Comparison of ENCODE assay signal across 11 mouse cellular contexts in genomic region chr9:59458997-59459510, GRCm38 (mm10). TPM values are rescaled to one million over a fixed set of nuclear protein-coding genes. Genes with fewer than 3 reads are reported as not detected.
DNase-seq lines count a peak whose midpoint lies in the region; ATAC-seq lines count a peak whose summit lies in the region.
"Had no signal": no experiment of that assay in that cellular context is flagged by ENCODE, and none has a peak within 500 bp of the region (broad histone marks: within the 10 kb centered on the region; RNA-seq: fewer than 3 reads in every experiment).

No protein-coding gene starts in this region.

- H3K27ac ChIP-seq in embryonic facial prominence, embryonic 13.5 days = peak overlapping the region; percentile 0; the same call in 1 of the 2 replicates
- H3K27ac ChIP-seq in embryonic facial prominence, embryonic 10.5 days (replicated peaks) = no peak overlapping the region
- H3K27ac ChIP-seq: midbrain, embryonic 12.5 days had no signal

- no peak for DNase-seq in embryonic facial prominence, embryonic 10.5 days (ENCODE audit: low spot score)
- peak; percentile 14 for DNase-seq in left cerebral cortex, postnatal 4 days
- no peak for DNase-seq in left cerebral cortex, adult 11 months (ENCODE audit: low spot score)
- DNase-seq in brain, adult 2 months (ENCODE audit: low read depth, low spot score) = peak; percentile 38
- peak; percentile 12 for DNase-seq in heart, postnatal 4 days

- intact Hi-C loops in left cerebral cortex, postnatal 4 days (cut with DNase I) = no loop called here

- H3K9ac ChIP-seq in embryonic facial prominence, embryonic 13.5 days = no peak overlapping the region
- H3K9ac ChIP-seq: midbrain, embryonic 12.5 days had no signal

- no peak overlapping the region for H3K4me2 ChIP-seq in embryonic facial prominence, embryonic 13.5 days
- H3K4me2 ChIP-seq: midbrain, embryonic 12.5 days had no signal

- no peak for ATAC-seq in embryonic facial prominence, embryonic 13.5 days (ENCODE audit: insufficient number of reproducible peaks, insufficient read depth, low FRiP score, low TSS enrichment, low read depth)
- ATAC-seq in megakaryocyte, adult 5-6 weeks (ENCODE audit: poor library complexity, severe bottlenecking) = no peak
- no peak for ATAC-seq in megakaryocyte-erythroid progenitor cell, adult 5-6 weeks (replicated peaks; ENCODE audit: low FRiP score, low TSS enrichment, poor library complexity, severe bottlenecking)

- no peak overlapping the region for H3K4me3 ChIP-seq in embryonic facial prominence, embryonic 13.5 days
- no peak overlapping the region for H3K4me3 ChIP-seq in embryonic facial prominence, embryonic 10.5 days
- H3K4me3 ChIP-seq: erythroblast, embryonic 14.5 days; midbrain, embryonic 12.5 days had no signal

- H3K9me3 ChIP-seq in embryonic facial prominence, embryonic 13.5 days = no peaks in the 10 kb centered on the region
- H3K9me3 ChIP-seq in embryonic facial prominence, embryonic 10.5 days = no peaks in the 10 kb centered on the region
- H3K9me3 ChIP-seq: midbrain, embryonic 12.5 days had no signal

- 69% methylated on average over 4 of the region's 4 CpGs for WGBS in embryonic facial prominence, embryonic 13.5 days
- 79% methylated on average over 4 of the region's 4 CpGs for WGBS in embryonic facial prominence, embryonic 10.5 days

- no peaks in the 10 kb centered on the region for H3K27me3 ChIP-seq in embryonic facial prominence, embryonic 13.5 days
- no peaks in the 10 kb centered on the region for H3K27me3 ChIP-seq in embryonic facial prominence, embryonic 10.5 days (replicated peaks; ENCODE audit: low read depth, poor library complexity, severe bottlenecking)
- H3K27me3 ChIP-seq: CH12.LX; midbrain, embryonic 12.5 days had no signal

- H3K36me3 ChIP-seq in embryonic facial prominence, embryonic 13.5 days = peaks cover 7% of the 10 kb centered on the region
- H3K36me3 ChIP-seq in embryonic facial prominence, embryonic 10.5 days (replicated peaks) = peaks cover 25% of the 10 kb centered on the region

- 0 out of 2 replicates have a peak, but pooled peaks cover 3% of the 10 kb centered on the region for H3K4me1 ChIP-seq in embryonic facial prominence, embryonic 13.5 days
- no peaks in the 10 kb centered on the region for H3K4me1 ChIP-seq in embryonic facial prominence, embryonic 10.5 days
- H3K4me1 ChIP-seq: midbrain, embryonic 12.5 days had no signal

RNA-seq across cellular contexts. Expression of gene Arih1, which starts 27.4 kb away (rescaled TPM):
- polyA plus RNA-seq in embryonic facial prominence, embryonic 13.5 days (2015; fragmentation: Nextera tagmentation; extraction: Ambion mirVana) = 21.7 and 22.8 TPM in 2 replicates
- 18.7 and 19.5 TPM in 2 replicates for polyA plus RNA-seq in embryonic facial prominence, embryonic 10.5 days (2016; fragmentation: Nextera tagmentation; extraction: Ambion mirVana)
- total RNA-seq in left cerebral cortex, postnatal 4 days (2021) = 100 to 1,000 TPM; 127 to 130 TPM
- 100 to 1,000 TPM in 1 of 2 experiments, 10 to 100 TPM in 1; 99.4 to 102 TPM for total RNA-seq in heart, postnatal 4 days (2021)
- 84.9 and 95.7 TPM in 2 replicates for total RNA-seq in megakaryocyte, adult 5-6 weeks (2015)
- 71.7 and 94.6 TPM in 2 replicates for total RNA-seq in megakaryocyte, adult 5-6 weeks (2017)
- total RNA-seq in megakaryocyte-erythroid progenitor cell, adult 5-6 weeks (2014; fragmentation: Nextera tagmentation) = 36.1 and 58.2 TPM in 2 replicates
- total RNA-seq in megakaryocyte-erythroid progenitor cell, adult 5-6 weeks (2017) = 117 and 141 TPM in 2 replicates

Comparison
In these comparisons a context has a peak if more than half of its experiments do, and no peak if none do; other contexts are left out.
1. DNase-seq: peak in left cerebral cortex, postnatal 4 days (single experiment), brain, adult 2 months (single experiment) and heart, postnatal 4 days (single experiment); none in embryonic facial prominence, embryonic 10.5 days (single experiment) and left cerebral cortex, adult 11 months (single experiment).